Mouse (Mus musculus): ENCODE results near the gene Npdc1. TPM values are rescaled to one million over a fixed set of nuclear protein-coding genes. Genes with fewer than 3 reads are reported as not detected.

Gene Npdc1
- polyA plus RNA-seq (2017; shearing (Covaris generic)) = 4.5 TPM

GRCm38 (mm10) chr2:25399051-25399450 is at the start of gene Npdc1:
Npdc1 (plus strand) TSS chr2:25399351.

GRCm38 (mm10) chr2:25356208-25357079 is 42.7 kb upstream of the Npdc1 start, which contains the start of gene Dpp7:
Dpp7 (minus strand) TSS chr2:25356359.

GRCm38 (mm10) chr2:25365091-25365761 is 33.9 kb upstream of the Npdc1 start, which contains the start of gene Uap1l1:
Uap1l1 (minus strand) TSS chr2:25365682.

GRCm38 (mm10) chr2:25371764-25372643 is 27.1 kb upstream of the Npdc1 start, which contains the start of gene Sapcd2:
Sapcd2 (plus strand) TSS chr2:25372321.

GRCm38 (mm10) chr2:25395721-25396596 is 3.2 kb upstream of the Npdc1 start, which contains the start of gene Entpd2:
Entpd2 (plus strand) TSS chr2:25395874.

GRCm38 (mm10) chr2:25422587-25423410 is 23.6 kb downstream of the Npdc1 start, which contains the start of gene Fut7:
Fut7 (plus strand) TSS chr2:25423267.

GRCm38 (mm10) chr2:25428442-25429236 is 29.5 kb downstream of the Npdc1 start, which contains the start of gene Abca2:
Abca2 (plus strand) TSS chr2:25428703.

GRCm38 (mm10) chr2:25456205-25456953 is 57.2 kb downstream of the Npdc1 start, which contains the start of gene Clic3:
Clic3 (plus strand) TSS chr2:25456838.

Other genes with a start within 250 kb of the Npdc1 start
- 3.9 TPM for gene Nrarp, start 218.6 kb upstream of the Npdc1 start, polyA plus RNA-seq (2017; shearing (Covaris generic))
- 19.2 TPM for gene Tor4a, start 202.5 kb upstream of the Npdc1 start, polyA plus RNA-seq (2017; shearing (Covaris generic))
- 82.5 TPM for gene Nelfb, start 187.9 kb upstream of the Npdc1 start, polyA plus RNA-seq (2017; shearing (Covaris generic))
- not detected for gene Stpg3, start 184.7 kb upstream of the Npdc1 start, polyA plus RNA-seq (2017; shearing (Covaris generic))
- not detected for gene Fam166a, start 180.6 kb upstream of the Npdc1 start, polyA plus RNA-seq (2017; shearing (Covaris generic))
- 117 TPM for gene Tubb4b, start 174.6 kb upstream of the Npdc1 start, polyA plus RNA-seq (2017; shearing (Covaris generic))
- not detected for gene Slc34a3, start 165.0 kb upstream of the Npdc1 start, polyA plus RNA-seq (2017; shearing (Covaris generic))
- not detected for gene Rnf224, start 162.6 kb upstream of the Npdc1 start, polyA plus RNA-seq (2017; shearing (Covaris generic))
- gene Rnf208, start 157.1 kb upstream of the Npdc1 start, polyA plus RNA-seq (2017; shearing (Covaris generic)) = 0.77 TPM
- not detected for gene Cysrt1, start 156.9 kb upstream of the Npdc1 start, polyA plus RNA-seq (2017; shearing (Covaris generic))
- gene AL732309.1, start 152.5 kb upstream of the Npdc1 start, polyA plus RNA-seq (2017; shearing (Covaris generic)) = 4.9 TPM
- gene Tmem203, start 143.9 kb upstream of the Npdc1 start, polyA plus RNA-seq (2017; shearing (Covaris generic)) = 19.3 TPM
- gene Tprn, start 136.7 kb upstream of the Npdc1 start, polyA plus RNA-seq (2017; shearing (Covaris generic)) = 23.1 TPM
- gene Ssna1, start 126.9 kb upstream of the Npdc1 start, polyA plus RNA-seq (2017; shearing (Covaris generic)) = 57.7 TPM
- 75.1 TPM for gene Anapc2, start 126.9 kb upstream of the Npdc1 start, polyA plus RNA-seq (2017; shearing (Covaris generic))
- not detected for gene Tmem210, start 111.2 kb upstream of the Npdc1 start, polyA plus RNA-seq (2017; shearing (Covaris generic))
- not detected for gene Lrrc26, start 109.4 kb upstream of the Npdc1 start, polyA plus RNA-seq (2017; shearing (Covaris generic))
- gene Grin1, start 80.2 kb upstream of the Npdc1 start, polyA plus RNA-seq (2017; shearing (Covaris generic)) = not detected
- 49.9 TPM for gene Man1b1, start 67.0 kb upstream of the Npdc1 start, polyA plus RNA-seq (2017; shearing (Covaris generic))
- gene Dpp7, start 43.0 kb upstream of the Npdc1 start, polyA plus RNA-seq (2017; shearing (Covaris generic)) = 20.8 TPM
- gene Uap1l1, start 33.7 kb upstream of the Npdc1 start, polyA plus RNA-seq (2017; shearing (Covaris generic)) = 27.9 TPM
- gene Sapcd2, start 27.0 kb upstream of the Npdc1 start, polyA plus RNA-seq (2017; shearing (Covaris generic)) = 0.80 TPM
- gene Entpd2, start 3.5 kb upstream of the Npdc1 start, polyA plus RNA-seq (2017; shearing (Covaris generic)) = not detected
- gene Fut7, start 23.9 kb downstream of the Npdc1 start, polyA plus RNA-seq (2017; shearing (Covaris generic)) = 1.6 TPM
- 58.8 TPM for gene Abca2, start 29.4 kb downstream of the Npdc1 start, polyA plus RNA-seq (2017; shearing (Covaris generic))
- 3.2 TPM for gene Clic3, start 57.5 kb downstream of the Npdc1 start, polyA plus RNA-seq (2017; shearing (Covaris generic))
- 57.3 TPM for gene Paxx, start 61.7 kb downstream of the Npdc1 start, polyA plus RNA-seq (2017; shearing (Covaris generic))
- not detected for gene Ptgds, start 70.7 kb downstream of the Npdc1 start, polyA plus RNA-seq (2017; shearing (Covaris generic))
- gene Lcn12, start 94.6 kb downstream of the Npdc1 start, polyA plus RNA-seq (2017; shearing (Covaris generic)) = not detected
- 67.4 TPM for gene Fbxw5, start 101.4 kb downstream of the Npdc1 start, polyA plus RNA-seq (2017; shearing (Covaris generic))
- 5.9 TPM for gene C8g, start 102.4 kb downstream of the Npdc1 start, polyA plus RNA-seq (2017; shearing (Covaris generic))
- 65.0 TPM for gene Traf2, start 147.6 kb downstream of the Npdc1 start, polyA plus RNA-seq (2017; shearing (Covaris generic))
- gene Edf1, start 158.5 kb downstream of the Npdc1 start, polyA plus RNA-seq (2017; shearing (Covaris generic)) = 209 TPM
- gene Mamdc4, start 175.5 kb downstream of the Npdc1 start, polyA plus RNA-seq (2017; shearing (Covaris generic)) = 2.0 TPM
- 48.3 TPM for gene Phpt1, start 175.9 kb downstream of the Npdc1 start, polyA plus RNA-seq (2017; shearing (Covaris generic))
- not detected for gene Ajm1, start 182.4 kb downstream of the Npdc1 start, polyA plus RNA-seq (2017; shearing (Covaris generic))
- gene Rabl6, start 209.2 kb downstream of the Npdc1 start, polyA plus RNA-seq (2017; shearing (Covaris generic)) = 41.4 TPM
- not detected for gene Ccdc183, start 218.3 kb downstream of the Npdc1 start, polyA plus RNA-seq (2017; shearing (Covaris generic))
- gene Tmem141, start 222.7 kb downstream of the Npdc1 start, polyA plus RNA-seq (2017; shearing (Covaris generic)) = 3.4 TPM
- not detected for gene Fcna, start 228.7 kb downstream of the Npdc1 start, polyA plus RNA-seq (2017; shearing (Covaris generic))

All from effector memory CD4-positive, alpha-beta T cell, adult 5 months (primary cell).